Mouse (Mus musculus): Measurements from ENCODE around the gene Stk11ip.
A peak's percentile ranks its signal among the peaks of the same experiment; 100 is the strongest.

The Stk11ip gene

GRCm38 (mm10) chr1:75573715-75574114 is 52.4 kb downstream of the Stk11ip start:
- no peak for DNase-seq

DNA sequence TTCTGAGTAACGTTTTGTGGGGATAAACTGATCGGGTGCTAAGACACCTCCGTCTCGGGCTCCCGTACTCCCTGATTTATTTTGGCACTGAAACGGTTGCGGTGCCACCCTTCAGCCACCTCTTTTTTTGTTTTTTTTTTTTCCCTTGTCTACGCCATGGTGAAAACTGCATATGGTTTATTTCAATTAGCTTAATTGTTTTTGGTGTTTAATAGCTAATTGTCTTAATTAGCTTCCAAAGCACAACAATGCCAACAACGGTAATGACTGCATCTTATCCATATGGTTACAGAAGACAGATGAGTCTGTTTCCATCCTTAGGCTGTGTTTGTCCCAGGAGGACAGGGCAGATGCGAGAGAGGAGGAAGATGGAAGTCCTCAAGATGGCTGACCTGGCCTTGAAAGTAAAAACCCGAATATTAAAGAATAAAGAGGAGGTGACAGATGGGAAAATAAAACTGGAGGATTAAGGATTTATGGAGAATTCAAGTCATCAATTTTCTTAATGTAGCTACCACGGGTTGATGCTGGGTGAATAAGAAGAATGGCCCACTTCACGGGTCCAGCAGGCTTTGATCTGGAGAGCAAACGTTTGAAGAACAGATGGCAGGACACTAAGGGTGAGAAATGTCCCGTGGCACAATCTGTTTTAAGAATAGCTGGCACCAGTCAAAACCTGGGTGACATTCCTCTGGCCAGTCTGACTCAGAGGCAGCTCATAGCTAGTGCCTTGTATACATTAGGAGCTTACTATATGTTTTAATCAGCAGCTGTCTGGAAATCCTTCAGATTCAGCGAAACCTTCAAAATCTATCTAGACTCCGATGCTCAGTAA is 53.4 kb downstream of the Stk11ip start:
- no peak for DNase-seq

- DNase-seq, result peak; percentile 33
These were observed 60.8 kb downstream of the Stk11ip start for GRCm38 (mm10) chr1:75581936-75582624.

DNA sequence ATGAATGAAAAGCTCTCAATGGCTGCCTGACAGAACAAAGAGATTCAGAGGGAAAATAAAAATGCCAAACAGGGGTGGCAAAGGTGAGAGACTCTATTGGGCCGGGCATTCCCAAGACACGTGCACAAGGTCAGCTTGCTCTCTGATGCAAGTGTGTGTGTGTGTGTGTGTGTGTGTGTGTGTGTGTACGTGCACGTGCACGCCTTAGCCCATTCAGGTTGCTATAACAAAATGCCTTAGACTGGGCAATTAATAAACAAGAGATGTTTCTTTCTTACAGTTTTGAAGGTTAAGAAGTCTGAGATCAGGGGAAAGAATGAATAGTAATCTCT is 61.3 kb downstream of the Stk11ip start:
- DNase-seq, result no peak

DNA sequence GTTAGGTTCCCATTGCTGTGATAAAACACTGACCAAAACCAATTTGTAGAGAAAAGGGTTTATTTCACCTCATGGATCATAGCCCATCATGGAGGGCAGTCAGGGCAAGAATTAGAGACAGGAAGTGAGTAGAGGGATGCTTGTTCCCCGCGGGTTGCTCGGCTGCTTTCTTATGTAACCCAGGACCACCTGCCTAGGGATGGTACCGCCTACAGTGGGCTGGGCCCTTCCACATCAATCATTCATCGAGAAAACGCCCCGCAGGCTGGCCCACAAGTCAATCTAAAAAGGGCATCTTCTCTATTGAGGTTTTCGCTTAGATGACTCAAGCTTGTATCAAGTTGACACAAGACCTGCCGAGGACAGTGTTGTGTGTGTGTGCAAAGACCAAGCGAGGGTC is 61.7 kb downstream of the Stk11ip start:
- DNase-seq, result no peak

DNA sequence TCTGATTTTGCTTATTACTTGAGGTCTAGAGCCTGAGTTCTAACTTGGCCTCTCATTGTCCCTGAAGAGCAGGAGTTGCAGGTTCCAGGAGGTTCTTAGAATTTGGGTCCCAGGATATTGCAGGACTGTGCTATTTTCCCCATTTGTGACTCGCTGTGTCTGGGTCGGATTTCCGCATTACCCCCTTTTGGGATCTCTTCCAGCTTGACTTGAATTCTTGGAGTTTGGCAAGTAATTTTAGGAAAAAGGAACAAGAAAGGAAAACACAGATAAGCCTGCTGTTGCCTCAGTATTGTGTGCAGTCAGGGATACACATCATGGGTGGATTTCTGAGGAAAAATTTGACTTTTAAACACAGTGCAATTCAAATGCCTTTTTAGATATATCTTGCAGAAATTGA is 65.5 kb downstream of the Stk11ip start:
- no peak for DNase-seq

Measured in embryo, embryonic 11 days (tissue).